Mouse (Mus musculus) stomach, postnatal 0 days (tissue): ENCODE measurements at regions not wholly inside any gene's neighbourhood (a gene's known extent, or its start where the extent isn't known, plus 50 kb on each side); places are given as distances from the start of the nearest gene placed in this dataset.
A peak's percentile ranks its signal among the peaks of the same experiment; 100 is the strongest.

Experiments
- ATAC-seq: fragments of 200-750 bp; cut with Nextera tagmentation; 2 replicates; pipeline ENCODE4 v1.8.0; 2017; ENCODE audit not compliant: low FRiP score, low TSS enrichment
- DNase-seq: peaks from one replicate; pipeline ENCODE4 v3.0.0-alpha.2; 2016; ENCODE audit warnings: low spot score
- H3K27ac ChIP-seq: fragments of 300-500 bp; sonication (generic); replicated peaks from 2 replicates; pipeline ENCODE4 v1.5.1; 2014; ENCODE audit warnings: mild to moderate bottlenecking, control low read depth
- H3K27me3 ChIP-seq: fragments of 300-500 bp; sonication (generic); 2 replicates; pipeline ENCODE4 v1.6.1; 2014; ENCODE audit warnings: low read length; ENCODE audit not compliant: control insufficient read depth, insufficient read depth
- H3K36me3 ChIP-seq: fragments of 300-500 bp; sonication (generic); 2 replicates; pipeline ENCODE4 v1.6.1; 2014; ENCODE audit warnings: low read length, mixed read lengths; ENCODE audit not compliant: control insufficient read depth, insufficient read depth
- H3K4me1 ChIP-seq: fragments of 300-500 bp; sonication (generic); replicated peaks from 2 replicates; pipeline ENCODE4 v1.6.1; 2014; ENCODE audit warnings: antibody characterized with exemption; ENCODE audit not compliant: control insufficient read depth, insufficient read depth
- H3K4me2 ChIP-seq: fragments of 300-500 bp; sonication (generic); replicated peaks from 2 replicates; pipeline ENCODE4 v1.6.1; 2014; ENCODE audit warnings: low read depth, mild to moderate bottlenecking, control low read depth, moderate library complexity
- H3K4me3 ChIP-seq: fragments of 300-500 bp; sonication (generic); 2 replicates; pipeline ENCODE4 v1.5.1; 2014; ENCODE audit warnings: low read depth, low read length, control low read depth
- H3K9ac ChIP-seq: fragments of 300-500 bp; sonication (generic); 2 replicates; pipeline ENCODE4 v1.6.1; 2014; ENCODE audit warnings: mild to moderate bottlenecking, low read length, control low read depth, mixed read lengths
- H3K9me3 ChIP-seq: fragments of 300-500 bp; sonication (generic); 2 replicates; pipeline ENCODE4 v1.6.1; 2016; ENCODE audit warnings: low read length; ENCODE audit not compliant: control insufficient read depth
- CTCF ChIP-seq: IDR thresholded peaks from 2 replicates; pipeline ENCODE4 v1.5.1; 2016; ENCODE audit warnings: antibody characterized with exemption, low read depth, mild to moderate bottlenecking, moderate library complexity
- EP300 ChIP-seq: optimal IDR thresholded peaks from 2 replicates; pipeline ENCODE3; 2016; ENCODE audit warnings: antibody characterized with exemption
- WGBS: fragments of 180-500 bp; shearing (Covaris S2); extraction: QIAGEN DNeasy Blood & Tissue Kit; methylation state at CpG from one replicate; pipeline ENCODE4 v1.1.7; 2014; 5-methylcytosine and 5-hydroxymethylcytosine counted together

GRCm38 (mm10) chr1:143946933-143947332 is 57.0 kb downstream of the Rgs2 start:
- Histone ChIP-seq H3K27ac (no peak overlapping the region), H3K27me3 (no peaks in the 10 kb centered on the region), H3K4me1 (no peaks in the 10 kb centered on the region), H3K4me2 (no peak overlapping the region), H3K4me3 (no peak overlapping the region), H3K36me3 (no peaks in the 10 kb centered on the region), H3K9me3 (no peaks in the 10 kb centered on the region), H3K9ac (no peak overlapping the region)
- ATAC-seq (0 out of 2 replicates have a peak, but pooled peaks have one; percentile 49), DNase-seq (no peak)
- TF ChIP-seq CTCF: no peak
- TF ChIP-seq EP300: no peak

GRCm38 (mm10) chr1:143941465-143941864 is 62.5 kb downstream of the Rgs2 start:
- peak; percentile 94 for ATAC-seq

GRCm38 (mm10) chr1:143939511-143939910 is 64.5 kb downstream of the Rgs2 start:
- TF ChIP-seq EP300: no peak
- TF ChIP-seq CTCF: no peak
- no peak for ATAC-seq
- Histone ChIP-seq H3K36me3 (no peaks in the 10 kb centered on the region), H3K4me3 (no peak overlapping the region), H3K9me3 (no peaks in the 10 kb centered on the region), H3K4me1 (no peaks in the 10 kb centered on the region), H3K9ac (no peak overlapping the region), H3K4me2 (no peak overlapping the region), H3K27ac (no peak overlapping the region), H3K27me3 (no peaks in the 10 kb centered on the region)
- DNase-seq: no peak
- 23% methylated on average over 2 of the region's 2 CpGs for WGBS

More at GRCm38 (mm10) chr1:143941465-143941864, 62.5 kb downstream of the Rgs2 start:
- Histone ChIP-seq H3K4me2 (no peak overlapping the region), H3K27ac (no peak overlapping the region), H3K9me3 (no peaks in the 10 kb centered on the region), H3K4me1 (no peaks in the 10 kb centered on the region), H3K9ac (no peak overlapping the region), H3K36me3 (no peaks in the 10 kb centered on the region), H3K27me3 (no peaks in the 10 kb centered on the region), H3K4me3 (no peak overlapping the region)
- peak; percentile 71 for DNase-seq
- TF ChIP-seq CTCF (no peak), EP300 (no peak)
- 45% methylated on average over 5 of the region's 5 CpGs for WGBS

GRCm38 (mm10) chr1:143938569-143938968 is 65.4 kb downstream of the Rgs2 start:
- TF ChIP-seq EP300 (no peak), CTCF (no peak)
- DNase-seq (no peak), ATAC-seq (no peak)
- Histone ChIP-seq H3K4me2 (no peak overlapping the region), H3K9ac (no peak overlapping the region), H3K27me3 (no peaks in the 10 kb centered on the region), H3K4me3 (no peak overlapping the region), H3K9me3 (no peaks in the 10 kb centered on the region), H3K4me1 (no peaks in the 10 kb centered on the region), H3K36me3 (no peaks in the 10 kb centered on the region), H3K27ac (no peak overlapping the region)
- 47% methylated on average over 3 of the region's 3 CpGs for WGBS

GRCm38 (mm10) chr1:143930798-143931197 is 73.2 kb downstream of the Rgs2 start:
- H3K27me3 ChIP-seq: no peaks in the 10 kb centered on the region
- no peaks in the 10 kb centered on the region for H3K36me3 ChIP-seq
- no peak overlapping the region for H3K4me2 ChIP-seq
- H3K9me3 ChIP-seq: no peaks in the 10 kb centered on the region
- no peak overlapping the region for H3K27ac ChIP-seq
- H3K4me1 ChIP-seq: no peaks in the 10 kb centered on the region
- H3K4me3 ChIP-seq: no peak overlapping the region
- no peak for ATAC-seq
- TF ChIP-seq CTCF: no peak
- WGBS: 69% methylated on average over 3 of the region's 3 CpGs
- no peak overlapping the region for H3K9ac ChIP-seq
- no peak for DNase-seq

- H3K9me3 ChIP-seq: no peaks in the 10 kb centered on the region
- H3K36me3 ChIP-seq: no peaks in the 10 kb centered on the region
- H3K4me3 ChIP-seq: no peak overlapping the region
- no peak for DNase-seq
- H3K4me1 ChIP-seq: no peaks in the 10 kb centered on the region
- TF ChIP-seq CTCF (no peak), EP300 (no peak)
- ATAC-seq: peak; percentile 40; the same call in 1 of the 2 replicates
- H3K9ac ChIP-seq: no peak overlapping the region
- no peak overlapping the region for H3K27ac ChIP-seq
- no peaks in the 10 kb centered on the region for H3K27me3 ChIP-seq
- WGBS: 42% methylated on average over 5 of the region's 5 CpGs
- no peak overlapping the region for H3K4me2 ChIP-seq
These were observed 74.3 kb downstream of the Rgs2 start for GRCm38 (mm10) chr1:143929567-143930165.
